Mouse (Mus musculus) limb, embryonic 11.5 days (tissue): Measurements from ENCODE around the gene Synrg. TPM values are rescaled to one million over a fixed set of nuclear protein-coding genes. Genes with fewer than 3 reads are reported as not detected.

ENCODE experiments used
- ATAC-seq: fragments of 200-750 bp; cut with Nextera tagmentation; 2 replicates; pipeline ENCODE4 v1.8.0; 2017; ENCODE audit warnings: low read depth; ENCODE audit not compliant: insufficient number of reproducible peaks, low FRiP score, low TSS enrichment
- DNase-seq: peaks from one replicate; pipeline ENCODE4 v3.0.0-alpha.2; 2015; ENCODE audit warnings: low spot score
- H3K27ac ChIP-seq: fragments of 300-500 bp; sonication (generic); replicated peaks from 2 replicates; pipeline ENCODE4 v1.5.1; 2014; ENCODE audit warnings: low read depth, mild to moderate bottlenecking, low read length
- H3K27me3 ChIP-seq: fragments of 300-500 bp; sonication (generic); 2 replicates; pipeline ENCODE4 v1.6.1; 2014; ENCODE audit warnings: mild to moderate bottlenecking, low read length, mixed read lengths; ENCODE audit not compliant: control insufficient read depth, insufficient read depth
- H3K36me3 ChIP-seq: fragments of 300-500 bp; sonication (generic); 2 replicates; pipeline ENCODE4 v1.6.1; 2014; ENCODE audit warnings: mild to moderate bottlenecking, low read length, moderate library complexity, mixed read lengths; ENCODE audit not compliant: control insufficient read depth, insufficient read depth
- H3K4me1 ChIP-seq: fragments of 300-500 bp; sonication (generic); 2 replicates; pipeline ENCODE4 v1.6.1; 2014; ENCODE audit warnings: low read length, mixed read lengths; ENCODE audit not compliant: control insufficient read depth, insufficient read depth
- H3K4me2 ChIP-seq: fragments of 300-500 bp; sonication (generic); 2 replicates; pipeline ENCODE4 v1.6.1; 2014; ENCODE audit warnings: low read depth, mild to moderate bottlenecking, moderate library complexity; ENCODE audit not compliant: severe bottlenecking
- H3K4me3 ChIP-seq: fragments of 300-500 bp; sonication (generic); 2 replicates; pipeline ENCODE4 v1.5.1; 2014; ENCODE audit warnings: low read depth, low read length
- H3K9ac ChIP-seq: fragments of 300-500 bp; sonication (generic); 2 replicates; pipeline ENCODE4 v1.6.1; 2014; ENCODE audit warnings: mild to moderate bottlenecking, low read length
- H3K9me3 ChIP-seq: fragments of 300-500 bp; sonication (generic); 2 replicates; pipeline ENCODE4 v1.6.1; 2016; ENCODE audit warnings: low read length; ENCODE audit not compliant: control insufficient read depth
- WGBS: fragments of 180-500 bp; shearing (Covaris S2); extraction: QIAGEN DNeasy Blood & Tissue Kit; methylation state at CpG from one replicate; pipeline ENCODE4 v1.1.7; 2014; 5-methylcytosine and 5-hydroxymethylcytosine counted together
- polyA plus RNA-seq: library from polyadenylated mRNA; unstranded; fragments of >200 nt; fragmentation: Nextera tagmentation; extraction: Ambion mirVana; gene quantifications from 2 replicates; pipeline ENCODE4 v1.2.1, GENCODE M21; 2014

Gene Synrg
- polyA plus RNA-seq, 1 experiment from 2014 or later, result 6.4 TPM

DNA sequence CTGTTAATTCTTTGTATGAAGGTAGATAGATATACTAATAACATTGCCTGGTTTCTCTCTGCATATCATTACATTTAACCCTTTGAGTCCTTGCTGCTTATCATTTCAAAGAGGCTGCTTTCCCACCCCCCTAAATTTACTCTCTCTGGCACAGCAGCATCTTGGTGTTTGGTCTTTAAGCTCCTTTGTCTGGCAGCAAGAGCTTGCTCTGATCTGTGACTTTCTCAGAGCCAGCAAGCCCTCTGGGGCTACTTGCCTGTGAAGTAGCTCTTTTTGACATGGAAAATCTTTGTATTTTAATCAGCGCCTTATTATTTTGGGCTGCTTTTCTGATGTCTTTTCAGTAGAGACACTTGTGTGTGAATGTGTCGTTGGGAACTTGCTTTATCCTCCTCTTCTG lies 47.3 kb downstream of the Synrg start:
- Histone ChIP-seq H3K27me3 (no peaks in the 10 kb centered on the region), H3K9me3 (no peaks in the 10 kb centered on the region), H3K27ac (no peak overlapping the region), H3K4me1 (no peaks in the 10 kb centered on the region), H3K9ac (no peak overlapping the region), H3K36me3 (peaks cover 7% of the 10 kb centered on the region; the same call in 1 of the 2 replicates), H3K4me3 (no peak overlapping the region), H3K4me2 (no peak overlapping the region)
- no peak for DNase-seq
- ATAC-seq, result no peak
- WGBS, result 51% methylated on average over 2 of the region's 2 CpGs

DNA sequence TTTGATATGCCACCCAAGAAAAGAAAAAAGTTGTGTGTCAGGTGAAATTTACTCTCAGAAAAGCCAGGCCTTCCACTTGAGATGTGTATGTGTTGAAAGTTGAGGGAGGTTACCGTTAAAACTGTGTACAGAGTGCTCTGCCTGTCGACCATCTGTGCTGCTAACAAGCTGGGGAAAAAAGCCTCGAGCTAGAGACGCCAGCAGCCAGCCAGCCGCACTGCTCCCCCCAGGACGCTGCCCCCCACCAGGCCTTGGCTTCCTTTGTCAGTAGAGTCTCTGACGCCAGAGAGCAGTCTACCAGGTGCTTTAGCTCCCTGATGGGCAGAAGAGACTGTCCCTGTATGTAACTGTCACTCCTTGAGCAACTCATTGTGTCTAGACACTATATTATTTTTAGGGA lies 48.9 kb downstream of the Synrg start:
- H3K9ac ChIP-seq, result no peak overlapping the region
- H3K4me2 ChIP-seq, result no peak overlapping the region
- H3K36me3 ChIP-seq, result peaks cover 7% of the 10 kb centered on the region; the same call in 1 of the 2 replicates
- no peaks in the 10 kb centered on the region for H3K9me3 ChIP-seq
- H3K4me1 ChIP-seq, result no peaks in the 10 kb centered on the region
- ATAC-seq (no peak), DNase-seq (no peak)
- WGBS, result 9% methylated on average over 7 of the region's 7 CpGs
- no peak overlapping the region for H3K4me3 ChIP-seq
- no peaks in the 10 kb centered on the region for H3K27me3 ChIP-seq
- H3K27ac ChIP-seq, result no peak overlapping the region

DNA sequence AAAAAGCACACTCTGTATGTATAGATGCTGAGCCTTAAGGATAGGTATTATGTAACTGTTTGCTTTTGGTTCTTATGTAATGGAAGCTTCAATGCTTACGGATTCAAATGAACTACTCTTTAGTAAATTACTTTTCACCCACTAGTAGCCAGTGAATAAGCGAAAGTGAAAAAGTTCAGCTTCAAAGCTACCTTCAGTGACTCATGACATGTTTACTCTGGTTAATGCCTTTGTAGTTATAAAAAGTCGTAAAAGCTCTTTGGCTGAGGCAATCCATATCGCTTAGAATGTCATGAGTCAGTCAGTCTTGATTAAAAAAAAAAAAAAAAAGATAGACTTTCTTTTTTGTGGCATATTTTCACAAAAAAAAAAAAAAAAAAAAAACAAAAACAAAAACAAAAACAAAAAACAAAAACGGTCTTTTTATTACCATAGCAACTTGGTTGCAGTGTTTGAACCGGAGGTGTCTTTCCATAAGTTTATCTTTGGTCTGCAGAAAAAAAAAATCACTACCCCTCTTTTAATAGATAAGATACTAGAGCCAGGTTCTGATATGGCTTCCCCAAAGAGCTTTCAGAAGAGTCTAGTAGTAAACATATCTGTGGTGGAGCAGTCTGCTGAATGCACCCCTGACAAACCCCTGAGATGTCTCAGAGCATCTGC lies 52.0 kb downstream of the Synrg start:
- WGBS, result 60% methylated on average over 6 of the region's 6 CpGs

DNA sequence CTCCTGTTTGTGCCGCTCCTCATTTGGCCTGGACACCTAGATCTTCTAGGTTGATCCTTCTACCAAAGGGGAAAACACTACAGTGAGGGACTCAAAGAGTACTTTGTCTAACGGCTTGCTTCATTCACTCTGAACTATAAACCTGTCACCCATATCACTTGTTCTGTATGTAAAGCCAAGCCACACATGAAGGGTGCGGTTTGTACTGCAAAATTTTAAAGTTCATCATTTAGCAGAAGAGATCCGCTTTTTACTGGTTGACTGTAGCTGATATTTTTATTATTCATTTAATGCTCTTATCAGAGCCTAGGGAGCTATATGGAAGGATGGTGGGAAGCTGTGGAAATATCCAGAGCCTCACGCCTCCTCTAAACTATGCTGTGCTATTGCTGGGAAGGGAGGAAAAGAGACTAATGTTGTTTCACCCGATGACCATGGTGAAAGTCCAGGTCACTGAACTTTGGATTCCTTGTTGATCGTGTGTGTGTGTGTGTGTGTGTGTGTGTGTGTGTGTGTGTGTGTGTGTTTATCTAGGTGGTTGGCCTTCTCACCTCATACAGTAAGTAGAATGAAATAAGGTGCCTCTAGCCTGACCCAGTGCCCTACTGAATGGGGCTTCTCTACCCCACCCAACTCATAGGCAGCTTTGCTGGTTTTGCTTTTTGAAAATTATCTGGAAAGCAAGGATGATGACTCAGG lies 52.7 kb downstream of the Synrg start:
- no peak for ATAC-seq
- no peak overlapping the region for H3K27ac ChIP-seq
- H3K9ac ChIP-seq, result no peak overlapping the region
- no peaks in the 10 kb centered on the region for H3K9me3 ChIP-seq
- no peaks in the 10 kb centered on the region for H3K36me3 ChIP-seq
- H3K4me2 ChIP-seq, result no peak overlapping the region
- no peaks in the 10 kb centered on the region for H3K4me1 ChIP-seq
- no peak for DNase-seq
- WGBS, result 85% methylated on average over 7 of the region's 7 CpGs
- H3K27me3 ChIP-seq, result no peaks in the 10 kb centered on the region
- H3K4me3 ChIP-seq, result no peak overlapping the region

More for the DNA sequence above, 52.0 kb downstream of the Synrg start:
- Histone ChIP-seq H3K27me3 (no peaks in the 10 kb centered on the region), H3K27ac (no peak overlapping the region), H3K36me3 (no peaks in the 10 kb centered on the region), H3K9me3 (no peaks in the 10 kb centered on the region), H3K4me2 (no peak overlapping the region), H3K4me1 (no peaks in the 10 kb centered on the region), H3K4me3 (no peak overlapping the region), H3K9ac (no peak overlapping the region)
- ATAC-seq (no peak), DNase-seq (no peak)

DNA sequence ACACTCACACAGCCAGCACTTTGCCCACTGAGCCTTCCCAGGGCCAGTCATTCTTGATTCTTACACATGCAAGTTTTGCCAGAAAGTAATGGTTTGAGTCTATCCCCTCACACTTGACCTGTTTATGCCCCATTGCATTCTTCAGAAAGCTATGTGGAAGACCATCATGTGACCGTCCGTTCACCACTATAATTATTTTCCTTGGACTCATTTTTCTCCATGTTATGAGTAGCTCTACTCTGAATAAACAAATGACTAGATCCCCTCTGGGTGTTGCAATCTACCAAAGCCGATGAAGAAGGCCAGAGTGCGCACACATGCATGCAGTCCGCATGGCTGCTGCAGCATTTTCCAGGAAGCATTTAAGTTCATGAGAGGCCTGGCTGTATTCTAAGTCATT lies 63.0 kb downstream of the Synrg start:
- H3K36me3 ChIP-seq, result peaks cover 15% of the 10 kb centered on the region
- 91% methylated on average over 5 of the region's 5 CpGs for WGBS
- no peaks in the 10 kb centered on the region for H3K4me1 ChIP-seq
- H3K4me3 ChIP-seq, result no peak overlapping the region
- H3K9me3 ChIP-seq, result no peaks in the 10 kb centered on the region
- H3K4me2 ChIP-seq, result no peak overlapping the region
- H3K27ac ChIP-seq, result no peak overlapping the region
- no peak for ATAC-seq
- H3K27me3 ChIP-seq, result no peaks in the 10 kb centered on the region
- no peak for DNase-seq
- H3K9ac ChIP-seq, result no peak overlapping the region

DNA sequence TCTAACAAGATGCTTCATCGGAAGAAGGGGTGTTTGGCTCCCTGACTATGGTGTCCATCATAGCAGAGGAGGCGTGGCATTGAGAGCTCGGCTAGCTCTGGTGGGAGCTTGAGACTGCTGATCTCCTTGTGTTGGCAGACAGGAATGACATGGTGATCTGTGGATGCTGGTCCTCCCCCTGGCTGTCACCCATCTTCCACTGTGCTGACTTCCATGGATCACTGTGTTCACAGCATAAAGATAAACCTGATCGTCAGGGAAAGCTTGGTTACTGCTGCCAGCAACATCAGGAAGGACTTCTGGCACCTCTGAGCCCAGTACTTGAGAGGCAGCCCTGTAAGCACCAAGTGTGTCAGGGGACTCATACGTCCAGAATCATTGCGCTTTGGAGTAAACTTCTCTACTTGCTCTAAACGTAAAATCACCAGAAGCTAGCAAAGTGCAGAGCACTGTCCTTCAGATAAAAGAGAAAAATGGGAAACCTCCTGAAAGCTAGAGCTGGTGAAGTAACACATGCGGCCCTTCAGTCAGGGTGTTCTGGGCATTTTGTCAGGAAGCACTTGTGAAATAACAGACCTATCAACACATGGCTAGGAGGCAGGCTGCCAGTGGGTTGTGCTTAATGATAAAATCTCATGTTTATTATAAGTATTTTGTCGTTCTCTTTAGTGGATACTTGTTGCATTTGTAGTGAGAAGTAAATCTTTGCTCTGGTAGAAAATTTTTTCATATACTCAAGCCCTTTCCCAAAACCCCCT lies 64.2 kb downstream of the Synrg start:
- Histone ChIP-seq H3K27me3 (no peaks in the 10 kb centered on the region), H3K4me2 (no peak overlapping the region), H3K9ac (no peak overlapping the region), H3K4me3 (no peak overlapping the region), H3K27ac (no peak overlapping the region), H3K36me3 (peaks cover 13% of the 10 kb centered on the region), H3K9me3 (no peaks in the 10 kb centered on the region), H3K4me1 (no peaks in the 10 kb centered on the region)
- DNase-seq (no peak), ATAC-seq (no peak)
- WGBS, result 78% methylated on average over 9 of the region's 9 CpGs

DNA sequence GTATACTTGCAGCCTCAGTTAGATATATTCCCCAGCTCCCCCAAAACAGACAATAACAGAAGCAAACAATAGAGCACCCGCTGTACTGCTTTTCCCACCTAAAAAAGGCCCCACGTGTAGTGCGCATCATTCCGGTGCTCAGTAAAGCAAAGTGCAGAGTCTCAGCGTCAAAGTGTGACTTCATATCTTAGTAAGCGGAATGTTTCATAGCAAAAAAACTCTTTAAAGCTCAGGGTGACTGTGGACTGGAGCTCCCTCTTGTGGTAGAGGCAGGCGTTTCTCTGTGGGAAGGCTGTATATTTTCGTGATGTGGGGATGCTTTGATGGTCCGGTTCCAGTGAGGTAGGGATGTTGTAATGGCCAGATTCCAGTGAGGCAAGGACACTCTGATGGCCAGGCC lies 67.7 kb downstream of the Synrg start:
- Histone ChIP-seq H3K4me1 (no peaks in the 10 kb centered on the region), H3K9ac (no peak overlapping the region), H3K4me2 (no peak overlapping the region), H3K36me3 (peaks cover 2% of the 10 kb centered on the region; the same call in 1 of the 2 replicates), H3K27me3 (no peaks in the 10 kb centered on the region), H3K9me3 (no peaks in the 10 kb centered on the region), H3K4me3 (no peak overlapping the region), H3K27ac (no peak overlapping the region)
- ATAC-seq (no peak), DNase-seq (peak; percentile 69)
- 54% methylated on average over 9 of the region's 9 CpGs for WGBS

DNA sequence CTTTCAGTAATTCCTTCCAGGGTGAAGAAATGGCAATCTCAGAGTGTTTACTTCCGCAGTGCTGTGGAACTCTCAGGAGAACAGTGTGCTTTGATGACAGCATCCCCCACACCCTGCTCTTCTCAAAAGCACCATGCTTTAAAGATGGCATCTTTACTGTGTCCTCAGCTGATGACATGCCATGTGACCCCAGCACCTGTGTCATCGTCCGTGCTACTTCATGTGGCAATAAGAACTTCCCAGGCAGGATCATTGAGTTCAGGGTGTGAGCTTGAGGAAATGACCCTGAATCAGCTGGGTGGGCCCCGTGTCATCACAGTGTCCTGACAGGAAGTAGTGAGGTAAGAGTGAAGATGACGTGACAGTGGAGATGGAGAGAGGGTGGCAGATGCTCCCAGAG lies 68.3 kb downstream of the Synrg start:
- no peak overlapping the region for H3K9ac ChIP-seq
- H3K9me3 ChIP-seq, result no peaks in the 10 kb centered on the region
- no peak for DNase-seq
- H3K4me3 ChIP-seq, result no peak overlapping the region
- H3K27ac ChIP-seq, result no peak overlapping the region
- no peak for ATAC-seq
- no peaks in the 10 kb centered on the region for H3K4me1 ChIP-seq
- no peak overlapping the region for H3K4me2 ChIP-seq
- WGBS, result 80% methylated on average over 5 of the region's 5 CpGs
- peaks cover 2% of the 10 kb centered on the region; the same call in 1 of the 2 replicates for H3K36me3 ChIP-seq
- no peaks in the 10 kb centered on the region for H3K27me3 ChIP-seq
